8 mouse cellular contexts compared by ENCODE assay signal in the genomic region with DNA sequence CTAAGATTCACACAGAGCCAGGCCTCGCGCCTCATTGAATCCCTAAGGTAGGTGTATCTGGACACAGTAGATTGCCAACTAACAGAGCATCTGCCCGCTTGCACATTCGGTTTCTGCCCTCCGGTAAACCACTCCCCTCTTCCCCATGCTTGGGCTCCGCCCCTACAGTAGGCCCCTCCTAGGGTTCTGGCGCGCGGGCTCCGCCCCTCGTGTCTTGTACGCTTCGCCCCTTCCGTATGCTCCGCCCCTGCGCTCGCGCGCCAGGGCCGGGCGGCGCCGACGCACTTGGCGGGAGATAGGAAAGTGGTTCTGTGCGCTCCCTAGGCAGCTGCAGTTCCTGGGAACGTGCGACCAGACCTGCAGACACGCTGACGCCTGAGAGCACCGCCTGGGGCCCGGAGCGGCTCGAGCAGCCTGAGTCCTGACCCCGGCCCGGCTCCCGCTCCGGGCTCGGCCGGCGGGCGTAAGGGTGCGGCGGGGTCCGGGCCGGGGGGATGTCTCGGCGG. TPM values are rescaled to one million over a fixed set of nuclear protein-coding genes. Genes with fewer than 3 reads are reported as not detected.
A peak's percentile ranks its signal among the peaks of the same experiment; 100 is the strongest.
DNase-seq lines count a peak whose midpoint lies in the region; ATAC-seq lines count a peak whose summit lies in the region.

A gene (plus strand): TSS at position 353 of the 506 bp plus-strand sequence.

- H3K36me3 ChIP-seq in heart, embryonic 14.5 days (ENCODE audit: control insufficient read depth, insufficient read depth, low read length), result 0 out of 2 replicates have a peak, but pooled peaks cover 6% of the 10 kb centered on the region
- H3K36me3 ChIP-seq in liver, embryonic 13.5 days, result peaks cover 21% of the 10 kb centered on the region
- no peaks in the 10 kb centered on the region for H3K36me3 ChIP-seq in stomach, embryonic 16.5 days (ENCODE audit: control insufficient read depth, insufficient read depth, low read length)

- H3K9ac ChIP-seq in heart, embryonic 14.5 days (ENCODE audit: low read length), result peak within 1 kb of the TSS; percentile 76
- peak within 1 kb of the TSS; percentile 94 for H3K9ac ChIP-seq in liver, embryonic 13.5 days
- peak within 1 kb of the TSS; percentile 77 for H3K9ac ChIP-seq in stomach, embryonic 16.5 days (ENCODE audit: low read length)

- no peaks in the 10 kb centered on the region for H3K27me3 ChIP-seq in heart, embryonic 14.5 days (ENCODE audit: control insufficient read depth, insufficient read depth, low read length)
- H3K27me3 ChIP-seq in liver, embryonic 13.5 days, result no peaks in the 10 kb centered on the region
- no peaks in the 10 kb centered on the region for H3K27me3 ChIP-seq in stomach, embryonic 16.5 days (ENCODE audit: control insufficient read depth, insufficient read depth, low read length)

- WGBS in heart, embryonic 14.5 days, result under 1% methylated on average over 48 of the region's 48 CpGs
- WGBS in liver, embryonic 13.5 days (ENCODE audit: insufficient replicate concordance), result under 1% methylated on average over 48 of the region's 48 CpGs
- under 1% methylated on average over 48 of the region's 48 CpGs for WGBS in stomach, embryonic 16.5 days

- ATAC-seq in CD4-positive, CD25-positive, alpha-beta regulatory T cell, adult 4 months, result peak; percentile 100
- peak; percentile 98 for ATAC-seq in heart, embryonic 14.5 days (ENCODE audit: insufficient number of reproducible peaks, insufficient read depth, low FRiP score, low read depth)
- peak; percentile 97 for ATAC-seq in liver, embryonic 13.5 days (ENCODE audit: low read depth)
- peak; percentile 100 for ATAC-seq in stomach, embryonic 16.5 days (ENCODE audit: insufficient read depth, low FRiP score)

- H3K4me3 ChIP-seq in heart, embryonic 14.5 days (ENCODE audit: control insufficient read depth in 1 of 2, insufficient read depth in 1 of 2, low read depth in 1 of 2, low read length in 2 of 2), result peak within 1 kb of the TSS; percentile 64 to 74
- peak within 1 kb of the TSS; percentile 94 for H3K4me3 ChIP-seq in liver, embryonic 13.5 days (replicated peaks)
- H3K4me3 ChIP-seq in stomach, embryonic 16.5 days (replicated peaks; ENCODE audit: low read length), result peak within 1 kb of the TSS; percentile 74

- peak within 1 kb of the TSS in 1 of 2 experiments; percentile 35; a peak in 2 of 4 replicates for H3K27ac ChIP-seq in heart, embryonic 14.5 days (replicated peaks in 1 of 2; ENCODE audit: control insufficient read depth in 1 of 2, insufficient read depth in 1 of 2, low read depth in 2 of 2, low read length in 2 of 2)
- peak within 1 kb of the TSS; percentile 86 for H3K27ac ChIP-seq in liver, embryonic 13.5 days
- 0 out of 2 replicates have a peak within 1 kb of the TSS, but pooled peaks have one; percentile 34 for H3K27ac ChIP-seq in stomach, embryonic 16.5 days (ENCODE audit: low read length)

- peak within 1 kb of the TSS; percentile 99 for H3K4me2 ChIP-seq in heart, embryonic 14.5 days (ENCODE audit: low read length)
- peak within 1 kb of the TSS; percentile 99 for H3K4me2 ChIP-seq in liver, embryonic 13.5 days
- peak within 1 kb of the TSS; percentile 98 for H3K4me2 ChIP-seq in stomach, embryonic 16.5 days (ENCODE audit: low read depth, low read length)

- peak; percentile 96 for DNase-seq in c-Kit-negative CD71-positive TER-119-positive erythroid progenitor cells, embryonic 14.5 days (ENCODE audit: low read depth, low spot score)
- peak; percentile 79 for DNase-seq in fibroblast of lung, adult 2 months (ENCODE audit: low read depth)
- peak; percentile 94 for DNase-seq in kidney, postnatal 14 days
- DNase-seq in liver, embryonic 13.5 days, result peak; percentile 99
- DNase-seq in neural tube, embryonic 10.5 days (ENCODE audit: extremely low spot score, low spot score), result peak; percentile 91

- peaks cover 17 to 28% of the 10 kb centered on the region in 2 experiments for H3K4me1 ChIP-seq in heart, embryonic 14.5 days (ENCODE audit: control insufficient read depth in 2 of 2, insufficient read depth in 2 of 2, low read length in 2 of 2)
- H3K4me1 ChIP-seq in liver, embryonic 13.5 days (replicated peaks), result peaks cover 62% of the 10 kb centered on the region
- peaks cover 12% of the 10 kb centered on the region; the same call in 1 of the 2 replicates for H3K4me1 ChIP-seq in stomach, embryonic 16.5 days (ENCODE audit: control insufficient read depth, insufficient read depth, low read length)

- no peaks in the 10 kb centered on the region for H3K9me3 ChIP-seq in heart, embryonic 14.5 days (ENCODE audit: control insufficient read depth, low read length)
- no peaks in the 10 kb centered on the region for H3K9me3 ChIP-seq in liver, embryonic 13.5 days (replicated peaks)
- H3K9me3 ChIP-seq in stomach, embryonic 16.5 days (replicated peaks; ENCODE audit: control insufficient read depth, low read length), result no peaks in the 10 kb centered on the region

RNA-seq across cellular contexts. Expression of the gene that starts here (rescaled TPM):
- polyA plus RNA-seq in CD4-positive, CD25-positive, alpha-beta regulatory T cell, adult 4 months (2017; shearing (Covaris generic)), result 1 to 10 TPM; 3.4 to 4.4 TPM
- 10.4 and 10.8 TPM in 2 replicates for polyA plus RNA-seq in heart, embryonic 14.5 days (2014; fragmentation: Nextera tagmentation; extraction: Ambion mirVana)
- polyA plus RNA-seq in liver, embryonic 13.5 days (2015; fragmentation: Nextera tagmentation; extraction: Ambion mirVana), result 45.7 and 50.9 TPM in 2 replicates
- 19.0 and 19.6 TPM in 2 replicates for polyA plus RNA-seq in stomach, embryonic 16.5 days (2015; fragmentation: Nextera tagmentation; extraction: Ambion mirVana)
